Mouse (Mus musculus): ENCODE results near the gene Daam2. TPM values are rescaled to one million over a fixed set of nuclear protein-coding genes. Genes with fewer than 3 reads are reported as not detected.

The Daam2 gene
- total and polyA plus RNA-seq, 3 experiments, result 0.04 to 0.41 TPM; not detected in 1

- dilution Hi-C loops (cut with MboI; ENCODE audit: extremely low pct_ligation_motif_present, extremely low pct_unique_long_range_greater_than_20kb, low sequenced_read_pairs) (no loop called here), in situ Hi-C loops (cut with MboI; ENCODE audit: low pct_ligation_motif_present, low pct_unique_long_range_greater_than_20kb, low sequenced_read_pairs) (no loop called here)
- H3K4me2 ChIP-seq (ENCODE audit: insufficient read depth, low read depth, poor library complexity, severe bottlenecking), result no peak overlapping the region
- no peaks in the 10 kb centered on the region for H3K79me2 ChIP-seq (replicated peaks; ENCODE audit: control insufficient read depth, extremely low read depth, insufficient read depth, poor library complexity, severe bottlenecking)
- H3K27me3 ChIP-seq (replicated peaks), result peaks cover 75% of the 10 kb centered on the region
- no peaks in the 10 kb centered on the region for H3K36me3 ChIP-seq (replicated peaks in 1 of 2; ENCODE audit: control insufficient read depth in 1 of 2, insufficient read depth in 1 of 2, low read length in 1 of 2)
- no peaks in the 10 kb centered on the region for H3K4me1 ChIP-seq (ENCODE audit: control insufficient read depth in 1 of 2, insufficient read depth in 2 of 2)
- TF ChIP-seq GABPA (IDR thresholded peaks at IDR 0.05; ENCODE audit: insufficient replicate concordance, low read depth, low read length), result no peak
- no peak for TF ChIP-seq TCF12 (IDR thresholded peaks at IDR 0.05; ENCODE audit: low read depth, low read length)
- TF ChIP-seq MAFK (IDR thresholded peaks at IDR 0.05; ENCODE audit: insufficient replicate concordance, low read length), result no peak
- TF ChIP-seq KAT2A (IDR thresholded peaks at IDR 0.05; ENCODE audit: insufficient replicate concordance, low read length), result no peak
- no peak for TF ChIP-seq ZNF384 (IDR thresholded peaks at IDR 0.05; ENCODE audit: low read depth, low read length)
- TF ChIP-seq PAX5 (IDR thresholded peaks at IDR 0.05; ENCODE audit: low read length), result no peak
- no peak for TF ChIP-seq NRF1 (IDR thresholded peaks at IDR 0.05; ENCODE audit: low read depth, low read length)
- TF ChIP-seq MXI1 (IDR thresholded peaks at IDR 0.05; ENCODE audit: low read depth, low read length), result no peak
- no peak for TF ChIP-seq IRF4 (IDR thresholded peaks at IDR 0.05; ENCODE audit: low read depth, low read length)
- TF ChIP-seq CHD2 (IDR thresholded peaks at IDR 0.05; ENCODE audit: low read length), result no peak
- TF ChIP-seq ZC3H11A (IDR thresholded peaks at IDR 0.05; ENCODE audit: low read depth, low read length), result no peak
- no peak for TF ChIP-seq ELF1 (IDR thresholded peaks at IDR 0.05; ENCODE audit: low read depth, low read length)
- no peak for TF ChIP-seq CHD1 (IDR thresholded peaks at IDR 0.05; ENCODE audit: low read depth, low read length)
- TF ChIP-seq USF1 (IDR thresholded peaks at IDR 0.05; ENCODE audit: low read depth, low read length), result no peak
- no peak for TF ChIP-seq BHLHE40 (IDR thresholded peaks at IDR 0.05; ENCODE audit: low read depth, low read length)
- no peak for TF ChIP-seq EP300 (IDR thresholded peaks at IDR 0.05; ENCODE audit: low read length)
- TF ChIP-seq TBP (conservative IDR thresholded peaks at IDR 0.05; ENCODE audit: low read depth, low read length), result no peak
- TF ChIP-seq MEF2A (IDR thresholded peaks at IDR 0.05; ENCODE audit: borderline replicate concordance, low read depth, low read length), result no peak
- TF ChIP-seq CTCF (conservative IDR thresholded peaks at IDR 0.05 in 1 of 2, IDR thresholded peaks at IDR 0.05 in 1 of 2; ENCODE audit: low read depth in 2 of 2, low read length in 2 of 2), result no peak
- no peak overlapping the region for H3K27ac ChIP-seq (ENCODE audit: insufficient read depth, low read depth)
- no peak overlapping the region for H3K9ac ChIP-seq (ENCODE audit: insufficient read depth, low read depth)
- no peaks in the 10 kb centered on the region for H3K9me3 ChIP-seq (replicated peaks; ENCODE audit: low read length)
- no peak for DNase-seq (ENCODE audit: extremely low read depth)
- no peak overlapping the region for H3K4me3 ChIP-seq (replicated peaks in 1 of 3; ENCODE audit: low read depth in 2 of 3, low read length in 2 of 3, poor library complexity in 1 of 3)
Measured at GRCm38 (mm10) chr17:49556169-49556568, 8.0 kb downstream of the Daam2 start.

GRCm38 (mm10) chr17:49551991-49552390, 12.2 kb downstream of the Daam2 start:
- H3K79me2 ChIP-seq (replicated peaks; ENCODE audit: control insufficient read depth, extremely low read depth, insufficient read depth, poor library complexity, severe bottlenecking), result no peaks in the 10 kb centered on the region
- no peak overlapping the region for H3K4me3 ChIP-seq (replicated peaks in 1 of 3; ENCODE audit: low read depth in 2 of 3, low read length in 2 of 3, poor library complexity in 1 of 3)
- H3K27ac ChIP-seq (ENCODE audit: insufficient read depth, low read depth), result no peak overlapping the region
- dilution Hi-C loops (cut with MboI; ENCODE audit: extremely low pct_ligation_motif_present, extremely low pct_unique_long_range_greater_than_20kb, low sequenced_read_pairs) (no loop called here), in situ Hi-C loops (cut with MboI; ENCODE audit: low pct_ligation_motif_present, low pct_unique_long_range_greater_than_20kb, low sequenced_read_pairs) (no loop called here)
- TF ChIP-seq UBTF (IDR thresholded peaks at IDR 0.05; ENCODE audit: low read depth, low read length) (no peak), USF1 (IDR thresholded peaks at IDR 0.05; ENCODE audit: low read depth, low read length) (no peak), CTCF (conservative IDR thresholded peaks at IDR 0.05 in 1 of 2, IDR thresholded peaks at IDR 0.05 in 1 of 2; ENCODE audit: low read depth in 2 of 2, low read length in 2 of 2) (no peak), POLR2A (IDR thresholded peaks at IDR 0.05; ENCODE audit: low read depth, low read length) (no peak), BHLHE40 (IDR thresholded peaks at IDR 0.05; ENCODE audit: low read depth, low read length) (no peak), MYC (IDR thresholded peaks at IDR 0.05; ENCODE audit: low read depth, low read length) (no peak), MAZ (IDR thresholded peaks at IDR 0.05; ENCODE audit: low read depth, low read length) (no peak), ELF1 (IDR thresholded peaks at IDR 0.05; ENCODE audit: low read depth, low read length) (no peak), CHD2 (IDR thresholded peaks at IDR 0.05; ENCODE audit: low read length) (no peak), JUN (IDR thresholded peaks at IDR 0.05; ENCODE audit: insufficient read depth, low read depth, low read length) (no peak), JUND (conservative IDR thresholded peaks at IDR 0.05; ENCODE audit: low read depth, low read length) (no peak), MAFK (IDR thresholded peaks at IDR 0.05; ENCODE audit: insufficient replicate concordance, low read length) (no peak), MXI1 (IDR thresholded peaks at IDR 0.05; ENCODE audit: low read depth, low read length) (no peak), USF2 (conservative IDR thresholded peaks at IDR 0.05; ENCODE audit: low read depth, low read length) (no peak), ZKSCAN1 (IDR thresholded peaks at IDR 0.05; ENCODE audit: borderline replicate concordance, low read depth, low read length) (no peak)
- no peaks in the 10 kb centered on the region for H3K4me1 ChIP-seq (ENCODE audit: control insufficient read depth in 1 of 2, insufficient read depth in 2 of 2)
- no peaks in the 10 kb centered on the region for H3K9me3 ChIP-seq (replicated peaks; ENCODE audit: low read length)
- peaks cover 77% of the 10 kb centered on the region for H3K27me3 ChIP-seq (replicated peaks)
- H3K9ac ChIP-seq (ENCODE audit: insufficient read depth, low read depth), result no peak overlapping the region
- no peak overlapping the region for H3K4me2 ChIP-seq (ENCODE audit: insufficient read depth, low read depth, poor library complexity, severe bottlenecking)
- no peaks in the 10 kb centered on the region for H3K36me3 ChIP-seq (replicated peaks in 1 of 2; ENCODE audit: control insufficient read depth in 1 of 2, insufficient read depth in 1 of 2, low read length in 1 of 2)
- no peak for DNase-seq (ENCODE audit: extremely low read depth)
